Mouse (Mus musculus) kidney, postnatal 0 days (tissue): ENCODE data around the gene Gp1ba. TPM values are rescaled to one million over a fixed set of nuclear protein-coding genes. Genes with fewer than 3 reads are reported as not detected.
A peak's percentile ranks its signal among the peaks of the same experiment; 100 is the strongest.

Experiments
- ATAC-seq: fragments of 200-750 bp; cut with Nextera tagmentation; replicated peaks from 2 replicates; pipeline ENCODE4 v1.8.0; 2017; ENCODE audit warnings: low read depth, moderate number of reproducible peaks, moderate TSS enrichment, moderate library complexity; ENCODE audit not compliant: low FRiP score
- DNase-seq: peaks from one replicate; pipeline ENCODE4 v3.0.0-alpha.2; 2016; ENCODE audit warnings: low spot score
- H3K27ac ChIP-seq: fragments of 300-500 bp; sonication (generic); 2 replicates; pipeline ENCODE4 v1.5.1; 2014; ENCODE audit warnings: mild to moderate bottlenecking
- H3K27me3 ChIP-seq: fragments of 300-500 bp; sonication (generic); 2 replicates; pipeline ENCODE4 v1.6.1; 2014; ENCODE audit warnings: low read length, mixed read lengths; ENCODE audit not compliant: insufficient read depth
- H3K36me3 ChIP-seq: fragments of 300-500 bp; sonication (generic); 2 replicates; pipeline ENCODE4 v1.6.1; 2014; ENCODE audit warnings: low read length, mixed read lengths; ENCODE audit not compliant: insufficient read depth
- H3K4me1 ChIP-seq: fragments of 300-500 bp; sonication (generic); replicated peaks from 2 replicates; pipeline ENCODE4 v1.6.1; 2014; ENCODE audit warnings: antibody characterized with exemption, low read length, mixed read lengths; ENCODE audit not compliant: insufficient read depth
- H3K4me2 ChIP-seq: fragments of 300-500 bp; sonication (generic); 2 replicates; pipeline ENCODE4 v1.6.1; 2014; ENCODE audit warnings: mild to moderate bottlenecking, low read length, moderate library complexity, mixed read lengths
- H3K4me3 ChIP-seq: fragments of 300-500 bp; sonication (generic); replicated peaks from 2 replicates; pipeline ENCODE4 v1.5.1; 2014; ENCODE audit warnings: low read depth, low read length
- H3K9ac ChIP-seq: fragments of 300-500 bp; sonication (generic); 2 replicates; pipeline ENCODE4 v1.6.1; 2014; ENCODE audit warnings: low read depth, low read length
- H3K9me3 ChIP-seq: fragments of 300-500 bp; sonication (generic); replicated peaks from 2 replicates; pipeline ENCODE4 v1.6.1; 2016; ENCODE audit warnings: low read length, inconsistent platforms, mixed read lengths
- CTCF ChIP-seq: IDR thresholded peaks from 2 replicates; pipeline ENCODE4 v1.5.1; 2016; ENCODE audit warnings: antibody characterized with exemption, low read depth, mild to moderate bottlenecking, moderate library complexity
- WGBS: fragments of 180-500 bp; shearing (Covaris S2); extraction: QIAGEN DNeasy Blood & Tissue Kit; methylation state at CpG from one replicate; pipeline ENCODE4 v1.1.7; 2014; 5-methylcytosine and 5-hydroxymethylcytosine counted together
- polyA plus RNA-seq: library from polyadenylated mRNA; unstranded; fragments of >200 nt; fragmentation: Nextera tagmentation; extraction: Ambion mirVana; gene quantifications from 2 replicates; pipeline ENCODE4 v1.2.1, GENCODE M21; 2015

The Gp1ba gene
- polyA plus RNA-seq, 1 experiment from 2014 or later: 0.16 TPM

- no peak overlapping the region for H3K4me2 ChIP-seq
- H3K36me3 ChIP-seq: no peaks in the 10 kb centered on the region
- no peak for TF ChIP-seq CTCF
- H3K9ac ChIP-seq: no peak overlapping the region
- WGBS: 94% methylated on average over 1 of the region's 1 CpGs
- no peak overlapping the region for H3K27ac ChIP-seq
- H3K4me3 ChIP-seq: no peak overlapping the region
- no peak for DNase-seq
- H3K27me3 ChIP-seq: no peaks in the 10 kb centered on the region
- H3K4me1 ChIP-seq: no peaks in the 10 kb centered on the region; the same call in 1 of the 2 replicates
- no peak for ATAC-seq
- no peaks in the 10 kb centered on the region for H3K9me3 ChIP-seq
These were observed 629 bp upstream of the Gp1ba start for GRCm38 (mm10) chr11:70638293-70638692.

GRCm38 (mm10) chr11:70639976-70640375 lies 1.1 kb downstream of the Gp1ba start:
- Histone ChIP-seq H3K36me3 (peaks cover 11% of the 10 kb centered on the region), H3K27ac (no peak overlapping the region), H3K4me1 (peaks cover under 1% of the 10 kb centered on the region; the same call in 1 of the 2 replicates), H3K9me3 (no peaks in the 10 kb centered on the region), H3K9ac (no peak overlapping the region), H3K27me3 (no peaks in the 10 kb centered on the region), H3K4me2 (no peak overlapping the region), H3K4me3 (no peak overlapping the region)
- ATAC-seq: no peak
- 79% methylated on average over 8 of the region's 8 CpGs for WGBS
- no peak for DNase-seq
- TF ChIP-seq CTCF: no peak

GRCm38 (mm10) chr11:70641241-70641640 lies 2.3 kb downstream of the Gp1ba start:
- Histone ChIP-seq H3K4me1 (peaks cover 8% of the 10 kb centered on the region; the same call in 1 of the 2 replicates), H3K27me3 (no peaks in the 10 kb centered on the region), H3K9ac (no peak overlapping the region), H3K27ac (no peak overlapping the region), H3K4me3 (no peak overlapping the region), H3K4me2 (no peak overlapping the region), H3K36me3 (peaks cover 16% of the 10 kb centered on the region), H3K9me3 (no peaks in the 10 kb centered on the region)
- WGBS: 79% methylated on average over 7 of the region's 7 CpGs
- DNase-seq (no peak), ATAC-seq (no peak)
- TF ChIP-seq CTCF: no peak

- no peak overlapping the region for H3K27ac ChIP-seq
- DNase-seq (no peak), ATAC-seq (no peak)
- no peaks in the 10 kb centered on the region for H3K9me3 ChIP-seq
- peaks cover 16% of the 10 kb centered on the region for H3K36me3 ChIP-seq
- peaks cover 8% of the 10 kb centered on the region; the same call in 1 of the 2 replicates for H3K4me1 ChIP-seq
- no peaks in the 10 kb centered on the region for H3K27me3 ChIP-seq
- TF ChIP-seq CTCF: no peak
- no peak overlapping the region for H3K4me3 ChIP-seq
- no peak overlapping the region for H3K9ac ChIP-seq
- H3K4me2 ChIP-seq: no peak overlapping the region
- 90% methylated on average over 6 of the region's 6 CpGs for WGBS
These were observed 4.1 kb downstream of the Gp1ba start for GRCm38 (mm10) chr11:70643051-70643450.

- H3K4me2 ChIP-seq: no peak overlapping the region
- H3K9me3 ChIP-seq: no peaks in the 10 kb centered on the region
- H3K9ac ChIP-seq: no peak overlapping the region
- ATAC-seq: no peak
- WGBS: 97% methylated on average over 8 of the region's 8 CpGs
- no peak overlapping the region for H3K4me3 ChIP-seq
- no peak for TF ChIP-seq CTCF
- DNase-seq: no peak
- H3K4me1 ChIP-seq: peaks cover 8% of the 10 kb centered on the region; the same call in 1 of the 2 replicates
- no peak overlapping the region for H3K27ac ChIP-seq
- peaks cover 29% of the 10 kb centered on the region for H3K36me3 ChIP-seq
- H3K27me3 ChIP-seq: no peaks in the 10 kb centered on the region
These were observed 5.7 kb downstream of the Gp1ba start for GRCm38 (mm10) chr11:70644564-70645103.

- DNase-seq: no peak
- TF ChIP-seq CTCF: no peak
- Histone ChIP-seq H3K4me3 (peak overlapping the region; percentile 78), H3K9ac (peak overlapping the region; percentile 84), H3K27me3 (no peaks in the 10 kb centered on the region), H3K4me2 (peak overlapping the region; percentile 75), H3K4me1 (peaks cover 8% of the 10 kb centered on the region; the same call in 1 of the 2 replicates), H3K9me3 (no peaks in the 10 kb centered on the region), H3K27ac (peak overlapping the region; percentile 89), H3K36me3 (peaks cover 39% of the 10 kb centered on the region)
- ATAC-seq: no peak
- 88% methylated on average over 12 of the region's 12 CpGs for WGBS
These were observed 6.7 kb downstream of the Gp1ba start for GRCm38 (mm10) chr11:70645461-70646258.
